Mouse (Mus musculus): ENCODE results near the gene Ccdc151.

The Ccdc151 gene

GRCm38 (mm10) chr9:21955570-21956281 lies 46.7 kb downstream of the Ccdc151 start, which contains the start of gene Swsap1:
Gene Swsap1 (plus strand): TSS chr9:21955755.
- peak; percentile 99 for DNase-seq

GRCm38 (mm10) chr9:21955225-21955569 lies 47.2 kb downstream of the Ccdc151 start:
- no peak for DNase-seq

GRCm38 (mm10) chr9:21954635-21955034 lies 47.8 kb downstream of the Ccdc151 start:
- no peak for DNase-seq

- DNase-seq = peak; percentile 80
Observed at GRCm38 (mm10) chr9:21953600-21953999, 48.8 kb downstream of the Ccdc151 start.

- DNase-seq = no peak
Observed at GRCm38 (mm10) chr9:21951977-21952376, 50.5 kb downstream of the Ccdc151 start.

GRCm38 (mm10) chr9:21950322-21950721 lies 52.1 kb downstream of the Ccdc151 start:
- no peak for DNase-seq

- DNase-seq = peak; percentile 39
Observed at GRCm38 (mm10) chr9:21948790-21949189, 53.6 kb downstream of the Ccdc151 start.

GRCm38 (mm10) chr9:21948146-21948545 lies 54.3 kb downstream of the Ccdc151 start:
- no peak for DNase-seq

- DNase-seq = no peak
Observed at GRCm38 (mm10) chr9:21947540-21948130, 54.8 kb downstream of the Ccdc151 start.

- DNase-seq = no peak
Observed at GRCm38 (mm10) chr9:21944267-21944666, 58.2 kb downstream of the Ccdc151 start.

- no peak for DNase-seq
Observed at GRCm38 (mm10) chr9:21943638-21944037, 58.8 kb downstream of the Ccdc151 start.

- DNase-seq = no peak
Observed at GRCm38 (mm10) chr9:21943046-21943445, 59.4 kb downstream of the Ccdc151 start.

Measured in right cerebral cortex, adult 18-20 months (tissue).